In the genomic region with DNA sequence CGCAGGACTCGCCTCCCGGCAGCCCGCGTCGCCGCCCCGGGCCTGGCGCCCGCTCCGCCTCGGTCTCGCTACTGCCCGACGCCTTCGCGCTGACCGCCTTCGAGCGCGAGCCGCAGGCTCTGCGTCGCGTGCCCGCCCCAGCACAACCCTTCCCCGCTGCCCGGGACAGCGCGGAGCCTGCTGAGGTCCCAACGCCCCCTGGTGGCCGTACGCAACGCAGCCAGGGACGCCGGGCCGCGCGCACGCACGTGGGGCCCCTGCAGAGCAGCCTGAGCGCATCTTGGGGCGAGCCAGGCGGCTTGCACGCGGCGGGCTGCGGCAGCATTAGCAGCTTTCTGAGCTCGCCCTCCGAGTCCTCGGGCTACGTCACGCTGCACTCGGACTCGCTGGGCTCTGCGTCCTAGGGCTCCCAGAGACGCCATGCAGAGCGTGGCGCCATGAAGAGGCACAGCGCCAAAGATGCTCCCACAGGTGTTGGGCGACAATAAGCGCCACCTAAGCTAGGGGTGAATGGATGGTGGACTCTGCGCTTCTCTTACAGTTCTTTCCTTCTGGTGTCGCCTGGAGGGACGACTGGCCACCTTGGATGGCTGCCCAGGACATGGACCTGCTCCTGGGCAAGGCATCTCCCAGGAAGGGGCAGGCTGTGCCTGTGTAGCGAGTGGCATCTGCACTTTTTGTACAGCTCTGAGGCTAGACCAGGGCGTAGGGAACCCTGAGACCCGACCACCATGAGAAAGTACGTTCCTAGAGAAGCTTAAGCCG, we compare ENCODE assay signal across 7 mouse cellular contexts. TPM values are rescaled to one million over a fixed set of nuclear protein-coding genes. Genes with fewer than 3 reads are reported as not detected.
A peak's percentile ranks its signal among the peaks of the same experiment; 100 is the strongest.
DNase-seq lines count a peak whose midpoint lies in the region; ATAC-seq and TF ChIP-seq lines count a peak whose summit lies in the region.

No protein-coding gene starts in this region.

- no peaks in the 10 kb centered on the region for H3K4me1 ChIP-seq in bone marrow, adult 2 months (ENCODE audit: control insufficient read depth, insufficient read depth, low read length)
- peaks cover 24% of the 10 kb centered on the region for H3K4me1 ChIP-seq in embryonic facial prominence, embryonic 15.5 days
- H3K4me1 ChIP-seq in heart, embryonic 11.5 days (ENCODE audit: control insufficient read depth, insufficient read depth, low read length) = peaks cover 8% of the 10 kb centered on the region
- peaks cover 27% of the 10 kb centered on the region for H3K4me1 ChIP-seq in kidney, embryonic 15.5 days
- peaks cover 12% of the 10 kb centered on the region; the same call in 1 of the 2 replicates for H3K4me1 ChIP-seq in limb, embryonic 14.5 days (ENCODE audit: control insufficient read depth, insufficient read depth, low read length)
- H3K4me1 ChIP-seq in midbrain, embryonic 16.5 days (ENCODE audit: control insufficient read depth, insufficient read depth, low read length) = peaks cover 13% of the 10 kb centered on the region
- H3K4me1 ChIP-seq in spleen, adult 2 months (ENCODE audit: control insufficient read depth, insufficient read depth, insufficient read length) = peaks cover 11% of the 10 kb centered on the region

- peak; percentile 59 for DNase-seq in limb, embryonic 14.5 days (ENCODE audit: low spot score)
- DNase-seq in spleen, adult 2 months (ENCODE audit: low read depth in 1 of 2, low spot score in 2 of 2) = peak; percentile 52 to 79

- TF ChIP-seq CTCF in bone marrow, adult 2 months (IDR thresholded peaks at IDR 0.05; ENCODE audit: control insufficient read depth, insufficient read depth, low read length) = peak; percentile 84
- TF ChIP-seq CTCF in spleen, adult 2 months (IDR thresholded peaks at IDR 0.05; ENCODE audit: extremely low read depth, insufficient read depth, insufficient read length, insufficient replicate concordance) = peak; percentile 81

- no peak overlapping the region for H3K4me3 ChIP-seq in bone marrow, adult 2 months (replicated peaks; ENCODE audit: control insufficient read depth, low read depth, low read length)
- H3K4me3 ChIP-seq in embryonic facial prominence, embryonic 15.5 days (replicated peaks) = peak overlapping the region; percentile 36
- H3K4me3 ChIP-seq in heart, embryonic 11.5 days (ENCODE audit: low read depth, low read length) = peak overlapping the region; percentile 26; the same call in 1 of the 2 replicates
- peak overlapping the region; percentile 41 for H3K4me3 ChIP-seq in kidney, embryonic 15.5 days (replicated peaks)
- peak overlapping the region; percentile 32 for H3K4me3 ChIP-seq in limb, embryonic 14.5 days (replicated peaks; ENCODE audit: low read length)
- peak overlapping the region; percentile 35 for H3K4me3 ChIP-seq in midbrain, embryonic 16.5 days (ENCODE audit: low read depth, low read length)
- peak overlapping the region; percentile 37; the same call in 1 of the 2 replicates for H3K4me3 ChIP-seq in spleen, adult 2 months (ENCODE audit: extremely low read depth, insufficient read depth, insufficient read length)

- H3K9me3 ChIP-seq in embryonic facial prominence, embryonic 15.5 days (replicated peaks) = no peaks in the 10 kb centered on the region
- H3K9me3 ChIP-seq in heart, embryonic 11.5 days (replicated peaks; ENCODE audit: control insufficient read depth, low read length) = no peaks in the 10 kb centered on the region
- no peaks in the 10 kb centered on the region for H3K9me3 ChIP-seq in kidney, embryonic 15.5 days (replicated peaks)
- H3K9me3 ChIP-seq in limb, embryonic 14.5 days (ENCODE audit: control insufficient read depth, low read length) = no peaks in the 10 kb centered on the region
- no peaks in the 10 kb centered on the region for H3K9me3 ChIP-seq in midbrain, embryonic 16.5 days (replicated peaks; ENCODE audit: control insufficient read depth, low read length, poor library complexity, severe bottlenecking)

- peak; percentile 79 for ATAC-seq in embryonic facial prominence, embryonic 15.5 days (ENCODE audit: insufficient number of reproducible peaks, low FRiP score, low TSS enrichment, low read depth)
- ATAC-seq in heart, embryonic 11.5 days (replicated peaks; ENCODE audit: insufficient number of reproducible peaks, low FRiP score, low TSS enrichment) = peak; percentile 55; the same call in 1 of the 2 replicates
- ATAC-seq in kidney, embryonic 15.5 days (replicated peaks; ENCODE audit: low FRiP score) = peak; percentile 73
- ATAC-seq in limb, embryonic 14.5 days (ENCODE audit: low FRiP score, low read depth) = peak; percentile 74
- peak; percentile 65 for ATAC-seq in midbrain, embryonic 16.5 days

- H3K27ac ChIP-seq in bone marrow, adult 2 months (ENCODE audit: control insufficient read depth, insufficient read depth, low read depth, low read length, poor library complexity) = no peak overlapping the region; the same call in 1 of the 2 replicates
- H3K27ac ChIP-seq in embryonic facial prominence, embryonic 15.5 days (replicated peaks) = no peak overlapping the region
- no peak overlapping the region for H3K27ac ChIP-seq in heart, embryonic 11.5 days (ENCODE audit: low read depth, low read length)
- no peak overlapping the region for H3K27ac ChIP-seq in kidney, embryonic 15.5 days
- no peak overlapping the region for H3K27ac ChIP-seq in limb, embryonic 14.5 days (replicated peaks; ENCODE audit: low read depth, low read length)
- no peak overlapping the region for H3K27ac ChIP-seq in midbrain, embryonic 16.5 days (ENCODE audit: low read length)
- no peak overlapping the region for H3K27ac ChIP-seq in spleen, adult 2 months (ENCODE audit: insufficient read depth, low read length)

- H3K4me2 ChIP-seq in embryonic facial prominence, embryonic 15.5 days (replicated peaks) = peak overlapping the region; percentile 62
- peak overlapping the region; percentile 62 for H3K4me2 ChIP-seq in heart, embryonic 11.5 days
- peak overlapping the region; percentile 70 for H3K4me2 ChIP-seq in kidney, embryonic 15.5 days
- peak overlapping the region; percentile 59 for H3K4me2 ChIP-seq in limb, embryonic 14.5 days (replicated peaks; ENCODE audit: low read depth, low read length, severe bottlenecking)
- H3K4me2 ChIP-seq in midbrain, embryonic 16.5 days (ENCODE audit: low read length) = peak overlapping the region; percentile 55

- H3K36me3 ChIP-seq in embryonic facial prominence, embryonic 15.5 days = peaks cover 8% of the 10 kb centered on the region; the same call in 1 of the 2 replicates
- H3K36me3 ChIP-seq in heart, embryonic 11.5 days (ENCODE audit: control insufficient read depth, insufficient read depth, low read length) = no peaks in the 10 kb centered on the region
- peaks cover 13% of the 10 kb centered on the region; the same call in 1 of the 2 replicates for H3K36me3 ChIP-seq in kidney, embryonic 15.5 days
- H3K36me3 ChIP-seq in limb, embryonic 14.5 days (ENCODE audit: control insufficient read depth, insufficient read depth, low read length) = peaks cover 17% of the 10 kb centered on the region
- H3K36me3 ChIP-seq in midbrain, embryonic 16.5 days (ENCODE audit: control insufficient read depth, insufficient read depth, low read length) = peaks cover 3% of the 10 kb centered on the region; the same call in 1 of the 2 replicates
- H3K36me3 ChIP-seq in spleen, adult 2 months (ENCODE audit: control insufficient read depth, insufficient read depth, low read length) = no peaks in the 10 kb centered on the region

- H3K9ac ChIP-seq in embryonic facial prominence, embryonic 15.5 days = no peak overlapping the region
- no peak overlapping the region for H3K9ac ChIP-seq in heart, embryonic 11.5 days (ENCODE audit: low read depth, low read length)
- peak overlapping the region; percentile 21; the same call in 1 of the 2 replicates for H3K9ac ChIP-seq in kidney, embryonic 15.5 days
- H3K9ac ChIP-seq in limb, embryonic 14.5 days (ENCODE audit: low read depth, low read length, severe bottlenecking) = peak overlapping the region; percentile 45
- peak overlapping the region; percentile 42 for H3K9ac ChIP-seq in midbrain, embryonic 16.5 days (ENCODE audit: low read depth, low read length)

- peaks cover 87% of the 10 kb centered on the region for H3K27me3 ChIP-seq in embryonic facial prominence, embryonic 15.5 days
- peaks cover 89% of the 10 kb centered on the region for H3K27me3 ChIP-seq in heart, embryonic 11.5 days (ENCODE audit: control insufficient read depth, insufficient read depth, low read length)
- peaks cover 90% of the 10 kb centered on the region for H3K27me3 ChIP-seq in kidney, embryonic 15.5 days
- H3K27me3 ChIP-seq in limb, embryonic 14.5 days (ENCODE audit: control insufficient read depth, insufficient read depth, low read length) = peaks cover 74% of the 10 kb centered on the region
- H3K27me3 ChIP-seq in midbrain, embryonic 16.5 days (ENCODE audit: control insufficient read depth, insufficient read depth, low read depth, low read length) = peaks cover 73% of the 10 kb centered on the region
- H3K27me3 ChIP-seq in spleen, adult 2 months (ENCODE audit: control insufficient read depth, insufficient read depth, low read length) = peaks cover 15% of the 10 kb centered on the region

- no peak for TF ChIP-seq POLR2A in bone marrow, adult 2 months (IDR thresholded peaks at IDR 0.05; ENCODE audit: borderline replicate concordance, control insufficient read depth, low read depth, low read length)
- no peak for TF ChIP-seq POLR2A in limb, embryonic 14.5 days (IDR thresholded peaks at IDR 0.05; ENCODE audit: borderline replicate concordance, extremely low read depth, insufficient read depth, insufficient read length)
- no peak for TF ChIP-seq POLR2A in spleen, adult 2 months (IDR thresholded peaks at IDR 0.05; ENCODE audit: low read depth, low read length)

- 3% methylated on average over 70 of the region's 70 CpGs for WGBS in bone marrow, adult 2 months
- WGBS in embryonic facial prominence, embryonic 15.5 days = 5% methylated on average over 70 of the region's 70 CpGs
- WGBS in heart, embryonic 11.5 days (ENCODE audit: insufficient replicate concordance) = 4% methylated on average over 70 of the region's 70 CpGs
- 6% methylated on average over 67 of the region's 70 CpGs for WGBS in kidney, embryonic 15.5 days
- 5% methylated on average over 61 of the region's 70 CpGs for WGBS in limb, embryonic 14.5 days
- 5% methylated on average over 69 of the region's 70 CpGs for WGBS in midbrain, embryonic 16.5 days
- 7% methylated on average over 70 of the region's 70 CpGs for WGBS in spleen, adult 2 months

RNA-seq across cellular contexts. Expression of gene Hes3, which starts 8.1 kb away (rescaled TPM):
- not detected in 2 replicates for polyA plus RNA-seq in bone marrow, adult 2 months (2011; ENCODE audit: insufficient read depth, insufficient read length, low replicate concordance, missing spikeins)
- not detected in 2 replicates for polyA plus RNA-seq in embryonic facial prominence, embryonic 15.5 days (2015; fragmentation: Nextera tagmentation; extraction: Ambion mirVana)
- not detected in 2 replicates for polyA plus RNA-seq in heart, embryonic 11.5 days (2014; fragmentation: Nextera tagmentation; extraction: Ambion mirVana)
- polyA plus RNA-seq in kidney, embryonic 15.5 days (2015; fragmentation: Nextera tagmentation; extraction: Ambion mirVana) = not detected in 2 replicates
- polyA plus RNA-seq in limb, embryonic 14.5 days (2012; rRNA removed) = 0.03 and 0.13 TPM in 2 replicates
- polyA plus RNA-seq in limb, embryonic 14.5 days (2014; fragmentation: Nextera tagmentation; extraction: Ambion mirVana) = not detected in 2 replicates
- 0.19 and 0.41 TPM in 2 replicates for polyA plus RNA-seq in midbrain, embryonic 16.5 days (2015; fragmentation: Nextera tagmentation; extraction: Ambion mirVana)
- polyA plus RNA-seq in spleen, adult 2 months (2012; rRNA removed) = 0.11 TPM in 1 of 2 replicates, not detected in the other

RNA-seq across cellular contexts. Expression of gene Gpr153, which starts 9.3 kb away (rescaled TPM):
- polyA plus RNA-seq in bone marrow, adult 2 months (2011; ENCODE audit: insufficient read depth, insufficient read length, low replicate concordance, missing spikeins) = 1.4 and 4.1 TPM in 2 replicates
- polyA plus RNA-seq in embryonic facial prominence, embryonic 15.5 days (2015; fragmentation: Nextera tagmentation; extraction: Ambion mirVana) = 29.0 and 35.7 TPM in 2 replicates
- polyA plus RNA-seq in heart, embryonic 11.5 days (2014; fragmentation: Nextera tagmentation; extraction: Ambion mirVana) = 7.8 and 9.0 TPM in 2 replicates
- polyA plus RNA-seq in kidney, embryonic 15.5 days (2015; fragmentation: Nextera tagmentation; extraction: Ambion mirVana) = 6.2 and 7.8 TPM in 2 replicates
- polyA plus RNA-seq in limb, embryonic 14.5 days (2012; rRNA removed) = 56.5 and 79.5 TPM in 2 replicates
- 28.6 and 33.0 TPM in 2 replicates for polyA plus RNA-seq in limb, embryonic 14.5 days (2014; fragmentation: Nextera tagmentation; extraction: Ambion mirVana)
- polyA plus RNA-seq in midbrain, embryonic 16.5 days (2015; fragmentation: Nextera tagmentation; extraction: Ambion mirVana) = 13.8 and 16.2 TPM in 2 replicates
- 10.5 and 15.7 TPM in 2 replicates for polyA plus RNA-seq in spleen, adult 2 months (2012; rRNA removed)

RNA-seq across cellular contexts. Expression of gene Icmt, which starts 13.7 kb away (rescaled TPM):
- polyA plus RNA-seq in bone marrow, adult 2 months (2011; ENCODE audit: insufficient read depth, insufficient read length, low replicate concordance, missing spikeins) = 5.0 and 7.8 TPM in 2 replicates
- 23.5 and 26.7 TPM in 2 replicates for polyA plus RNA-seq in embryonic facial prominence, embryonic 15.5 days (2015; fragmentation: Nextera tagmentation; extraction: Ambion mirVana)
- 15.9 and 22.6 TPM in 2 replicates for polyA plus RNA-seq in heart, embryonic 11.5 days (2014; fragmentation: Nextera tagmentation; extraction: Ambion mirVana)
- polyA plus RNA-seq in kidney, embryonic 15.5 days (2015; fragmentation: Nextera tagmentation; extraction: Ambion mirVana) = 22.3 and 28.7 TPM in 2 replicates
- 26.6 and 30.7 TPM in 2 replicates for polyA plus RNA-seq in limb, embryonic 14.5 days (2012; rRNA removed)
- 27.6 and 32.7 TPM in 2 replicates for polyA plus RNA-seq in limb, embryonic 14.5 days (2014; fragmentation: Nextera tagmentation; extraction: Ambion mirVana)
- 20.6 and 20.7 TPM in 2 replicates for polyA plus RNA-seq in midbrain, embryonic 16.5 days (2015; fragmentation: Nextera tagmentation; extraction: Ambion mirVana)
- polyA plus RNA-seq in spleen, adult 2 months (2012; rRNA removed) = 16.2 and 19.3 TPM in 2 replicates

RNA-seq across cellular contexts. Expression of gene Rnf207, which starts 35.4 kb away (rescaled TPM):
- polyA plus RNA-seq in bone marrow, adult 2 months (2011; ENCODE audit: insufficient read depth, insufficient read length, low replicate concordance, missing spikeins) = not detected in 2 replicates
- polyA plus RNA-seq in embryonic facial prominence, embryonic 15.5 days (2015; fragmentation: Nextera tagmentation; extraction: Ambion mirVana) = 0.23 and 0.72 TPM in 2 replicates
- polyA plus RNA-seq in heart, embryonic 11.5 days (2014; fragmentation: Nextera tagmentation; extraction: Ambion mirVana) = 27.4 and 27.5 TPM in 2 replicates
- polyA plus RNA-seq in kidney, embryonic 15.5 days (2015; fragmentation: Nextera tagmentation; extraction: Ambion mirVana) = 1.5 and 2.1 TPM in 2 replicates
- 0.92 and 1.1 TPM in 2 replicates for polyA plus RNA-seq in limb, embryonic 14.5 days (2012; rRNA removed)
- polyA plus RNA-seq in limb, embryonic 14.5 days (2014; fragmentation: Nextera tagmentation; extraction: Ambion mirVana) = 0.39 and 0.50 TPM in 2 replicates
- 6.4 and 9.5 TPM in 2 replicates for polyA plus RNA-seq in midbrain, embryonic 16.5 days (2015; fragmentation: Nextera tagmentation; extraction: Ambion mirVana)
- polyA plus RNA-seq in spleen, adult 2 months (2012; rRNA removed) = 0.08 TPM in 1 of 2 replicates, not detected in the other

RNA-seq across cellular contexts. Expression of gene Rpl22, which starts 42.2 kb away (rescaled TPM):
- 723 and 1,224 TPM in 2 replicates for polyA plus RNA-seq in bone marrow, adult 2 months (2011; ENCODE audit: insufficient read depth, insufficient read length, low replicate concordance, missing spikeins)
- 342 and 365 TPM in 2 replicates for polyA plus RNA-seq in embryonic facial prominence, embryonic 15.5 days (2015; fragmentation: Nextera tagmentation; extraction: Ambion mirVana)
- 285 and 300 TPM in 2 replicates for polyA plus RNA-seq in heart, embryonic 11.5 days (2014; fragmentation: Nextera tagmentation; extraction: Ambion mirVana)
- 387 and 455 TPM in 2 replicates for polyA plus RNA-seq in kidney, embryonic 15.5 days (2015; fragmentation: Nextera tagmentation; extraction: Ambion mirVana)
- 296 and 760 TPM in 2 replicates for polyA plus RNA-seq in limb, embryonic 14.5 days (2012; rRNA removed)
- 422 and 460 TPM in 2 replicates for polyA plus RNA-seq in limb, embryonic 14.5 days (2014; fragmentation: Nextera tagmentation; extraction: Ambion mirVana)
- 117 and 136 TPM in 2 replicates for polyA plus RNA-seq in midbrain, embryonic 16.5 days (2015; fragmentation: Nextera tagmentation; extraction: Ambion mirVana)
- polyA plus RNA-seq in spleen, adult 2 months (2012; rRNA removed) = 24.6 and 29.3 TPM in 2 replicates

Comparison
In these comparisons a context has a peak if more than half of its experiments do, and no peak if none do; other contexts are left out.
1. H3K9ac ChIP-seq: peak in kidney, embryonic 15.5 days (single experiment), limb, embryonic 14.5 days (single experiment) and midbrain, embryonic 16.5 days (single experiment); none in embryonic facial prominence, embryonic 15.5 days (single experiment) and heart, embryonic 11.5 days (single experiment).
2. Peak in every context shown above with its lines, with median percentiles within 50 percentile points of each other: ATAC-seq and H3K4me2 ChIP-seq.